Mouse (Mus musculus) CH12.LX (cell line): Measurements from ENCODE around the gene Lgals2. TPM values are rescaled to one million over a fixed set of nuclear protein-coding genes. Genes with fewer than 3 reads are reported as not detected.

ENCODE experiments used
- polyA plus RNA-seq: library from polyadenylated mRNA; unstranded; fragments of >175 nt; gene quantifications from 2 replicates; pipeline ENCODE4 v1.2.1, GENCODE M21; 2012; ENCODE audit warnings: low read depth; ENCODE audit not compliant: insufficient read length
- total RNA-seq, 2 experiments: library from RNA; depleted of rRNA; stranded (reverse); fragments of 300-350 nt in 1 of 2; fragments of >200 nt in 1 of 2; gene quantifications; 2 replicates each; pipeline ENCODE4 v1.2.3; 2012 to 2014

Gene Lgals2
- total and polyA plus RNA-seq, 3 experiments: not detected

Other genes starting within 250 kb of the Lgals2 start
- not detected in 2 replicates for gene Elfn2, start 136.8 kb downstream of the Lgals2 start, total RNA-seq (2012; rRNA removed)
- not detected in 2 replicates for gene Elfn2, start 136.8 kb downstream of the Lgals2 start, total RNA-seq (2014; rRNA removed)
- 0.06 TPM in 1 of 2 replicates, not detected in the other for gene Elfn2, start 136.8 kb downstream of the Lgals2 start, polyA plus RNA-seq
- gene Mfng, start 82.1 kb downstream of the Lgals2 start, total RNA-seq (2012; rRNA removed): 35.2 and 43.2 TPM in 2 replicates
- 46.5 and 52.5 TPM in 2 replicates for gene Mfng, start 82.1 kb downstream of the Lgals2 start, total RNA-seq (2014; rRNA removed)
- 57.7 and 63.7 TPM in 2 replicates for gene Mfng, start 82.1 kb downstream of the Lgals2 start, polyA plus RNA-seq
- 0.08 TPM in 1 of 2 replicates, not detected in the other for gene Card10, start 52.5 kb downstream of the Lgals2 start, total RNA-seq (2012; rRNA removed)
- not detected in 2 replicates for gene Card10, start 52.5 kb downstream of the Lgals2 start, total RNA-seq (2014; rRNA removed)
- gene Card10, start 52.5 kb downstream of the Lgals2 start, polyA plus RNA-seq: not detected in 2 replicates
- not detected in 2 replicates for gene Cdc42ep1, start 12.9 kb downstream of the Lgals2 start, total RNA-seq (2012; rRNA removed)
- gene Cdc42ep1, start 12.9 kb downstream of the Lgals2 start, total RNA-seq (2014; rRNA removed): not detected in 2 replicates
- gene Cdc42ep1, start 12.9 kb downstream of the Lgals2 start, polyA plus RNA-seq: not detected in 2 replicates
- gene Gga1, start 21.7 kb upstream of the Lgals2 start, total RNA-seq (2012; rRNA removed): 13.7 and 14.1 TPM in 2 replicates
- 4.6 and 5.7 TPM in 2 replicates for gene Gga1, start 21.7 kb upstream of the Lgals2 start, total RNA-seq (2014; rRNA removed)
- 23.5 and 24.5 TPM in 2 replicates for gene Gga1, start 21.7 kb upstream of the Lgals2 start, polyA plus RNA-seq
- 0.25 and 0.50 TPM in 2 replicates for gene Gm49510, start 44.1 kb upstream of the Lgals2 start, total RNA-seq (2012; rRNA removed)
- 0.12 and 0.15 TPM in 2 replicates for gene Gm49510, start 44.1 kb upstream of the Lgals2 start, total RNA-seq (2014; rRNA removed)
- 0.78 TPM in 1 of 2 replicates, not detected in the other for gene Gm49510, start 44.1 kb upstream of the Lgals2 start, polyA plus RNA-seq
- gene Sh3bp1, start 44.2 kb upstream of the Lgals2 start, total RNA-seq (2012; rRNA removed): 20.6 and 23.8 TPM in 2 replicates
- 12.3 and 15.5 TPM in 2 replicates for gene Sh3bp1, start 44.2 kb upstream of the Lgals2 start, total RNA-seq (2014; rRNA removed)
- gene Sh3bp1, start 44.2 kb upstream of the Lgals2 start, polyA plus RNA-seq: 48.6 and 69.7 TPM in 2 replicates
- 9.3 and 9.8 TPM in 2 replicates for gene Pdxp, start 58.4 kb upstream of the Lgals2 start, total RNA-seq (2012; rRNA removed)
- 2.8 and 3.1 TPM in 2 replicates for gene Pdxp, start 58.4 kb upstream of the Lgals2 start, total RNA-seq (2014; rRNA removed)
- 3.4 and 5.4 TPM in 2 replicates for gene Pdxp, start 58.4 kb upstream of the Lgals2 start, polyA plus RNA-seq
- gene Lgals1, start 71.2 kb upstream of the Lgals2 start, total RNA-seq (2012; rRNA removed): 735 and 858 TPM in 2 replicates
- 791 and 805 TPM in 2 replicates for gene Lgals1, start 71.2 kb upstream of the Lgals2 start, total RNA-seq (2014; rRNA removed)
- 592 and 637 TPM in 2 replicates for gene Lgals1, start 71.2 kb upstream of the Lgals2 start, polyA plus RNA-seq
- 33.2 and 40.0 TPM in 2 replicates for gene Nol12, start 79.4 kb upstream of the Lgals2 start, total RNA-seq (2012; rRNA removed)
- gene Nol12, start 79.4 kb upstream of the Lgals2 start, total RNA-seq (2014; rRNA removed): 13.2 and 13.7 TPM in 2 replicates
- gene Nol12, start 79.4 kb upstream of the Lgals2 start, polyA plus RNA-seq: 89.5 and 91.1 TPM in 2 replicates
- 26.3 and 31.0 TPM in 2 replicates for gene Triobp, start 92.2 kb upstream of the Lgals2 start, total RNA-seq (2012; rRNA removed)
- 10.9 and 11.5 TPM in 2 replicates for gene Triobp, start 92.2 kb upstream of the Lgals2 start, total RNA-seq (2014; rRNA removed)
- 25.5 and 27.3 TPM in 2 replicates for gene Triobp, start 92.2 kb upstream of the Lgals2 start, polyA plus RNA-seq
- gene H1f0, start 172.9 kb upstream of the Lgals2 start, total RNA-seq (2012; rRNA removed): 70.6 and 100 TPM in 2 replicates
- 15.9 TPM in 2 replicates for gene H1f0, start 172.9 kb upstream of the Lgals2 start, total RNA-seq (2014; rRNA removed)
- gene H1f0, start 172.9 kb upstream of the Lgals2 start, polyA plus RNA-seq: 11.9 and 12.5 TPM in 2 replicates
- gene Galr3, start 186.4 kb upstream of the Lgals2 start, total RNA-seq (2012; rRNA removed): 1.6 TPM in 2 replicates
- 0.70 and 0.90 TPM in 2 replicates for gene Galr3, start 186.4 kb upstream of the Lgals2 start, total RNA-seq (2014; rRNA removed)
- gene Galr3, start 186.4 kb upstream of the Lgals2 start, polyA plus RNA-seq: 0.75 and 1.2 TPM in 2 replicates
- gene Ankrd54, start 207.4 kb upstream of the Lgals2 start, total RNA-seq (2012; rRNA removed): 37.1 and 38.6 TPM in 2 replicates
- 23.1 and 26.4 TPM in 2 replicates for gene Ankrd54, start 207.4 kb upstream of the Lgals2 start, total RNA-seq (2014; rRNA removed)
- gene Ankrd54, start 207.4 kb upstream of the Lgals2 start, polyA plus RNA-seq: 21.8 and 22.8 TPM in 2 replicates
- gene Eif3l, start 219.7 kb upstream of the Lgals2 start, total RNA-seq (2012; rRNA removed): 323 and 347 TPM in 2 replicates
- gene Eif3l, start 219.7 kb upstream of the Lgals2 start, total RNA-seq (2014; rRNA removed): 379 and 392 TPM in 2 replicates
- gene Eif3l, start 219.7 kb upstream of the Lgals2 start, polyA plus RNA-seq: 303 and 306 TPM in 2 replicates